Mouse (Mus musculus): Measurements from ENCODE around the gene Grwd1. TPM values are rescaled to one million over a fixed set of nuclear protein-coding genes. Genes with fewer than 3 reads are reported as not detected.

Gene Grwd1
- total RNA-seq, 2 experiments from 2014 or later: 10.0 to 11.2 TPM

GRCm38 (mm10) chr7:45783511-45784091, 47.1 kb downstream of the Grwd1 start, which contains the start of gene Lmtk3:
Gene Lmtk3 (plus strand): TSS chr7:45783738.
- no peak for DNase-seq (ENCODE audit: low spot score)

GRCm38 (mm10) chr7:45782271-45782670, 48.5 kb downstream of the Grwd1 start:
- intact Hi-C loops (cut with DNase I): no loop called here
- no peak for DNase-seq (ENCODE audit: low spot score)

More at GRCm38 (mm10) chr7:45783511-45784091, 47.1 kb downstream of the Grwd1 start, which contains the start of gene Lmtk3:
- intact Hi-C loops (cut with DNase I): no loop called here

GRCm38 (mm10) chr7:45779081-45779641, 51.6 kb downstream of the Grwd1 start:
- DNase-seq (ENCODE audit: low spot score): no peak
- intact Hi-C loops (cut with DNase I): no loop called here

- intact Hi-C loops (cut with DNase I): no loop called here
- DNase-seq (ENCODE audit: low spot score): no peak
Observed at GRCm38 (mm10) chr7:45775237-45775636, 55.5 kb downstream of the Grwd1 start.

Other genes starting within 250 kb of the Grwd1 start
- gene Fgf21, start 215.5 kb downstream of the Grwd1 start, total RNA-seq (2021): not detected
- gene Fut1, start 213.7 kb downstream of the Grwd1 start, total RNA-seq (2021): not detected
- gene Izumo1, start 209.1 kb downstream of the Grwd1 start, total RNA-seq (2021): under 1 TPM; 0.21 to 0.39 TPM
- gene Rasip1, start 203.5 kb downstream of the Grwd1 start, total RNA-seq (2021): 10 to 100 TPM; 26.3 to 33.6 TPM
- 1 to 10 TPM; 6.0 to 8.4 TPM for gene Mamstr, start 191.0 kb downstream of the Grwd1 start, total RNA-seq (2021)
- under 1 TPM; 0.47 to 0.78 TPM for gene Fut2, start 164.6 kb downstream of the Grwd1 start, total RNA-seq (2021)
- under 1 TPM; 0.14 to 0.29 TPM for gene Ntn5, start 146.9 kb downstream of the Grwd1 start, total RNA-seq (2021)
- under 1 TPM in 1 of 2 experiments, not detected in 1; 0.16 TPM for gene Sec1, start 136.5 kb downstream of the Grwd1 start, total RNA-seq (2021)
- gene Car11, start 131.1 kb downstream of the Grwd1 start, total RNA-seq (2021): 1 to 10 TPM; 2.5 to 3.8 TPM
- 100 to 1,000 TPM in 1 of 2 experiments, 10 to 100 TPM in 1; 13.6 to 153 TPM for gene Dbp, start 125.9 kb downstream of the Grwd1 start, total RNA-seq (2021)
- gene Rpl18, start 115.5 kb downstream of the Grwd1 start, total RNA-seq (2021): 100 to 1,000 TPM; 507 to 553 TPM
- gene Sphk2, start 112.9 kb downstream of the Grwd1 start, total RNA-seq (2021): 10 to 100 TPM; 15.8 to 16.7 TPM
- under 1 TPM; 0.20 to 0.34 TPM for gene Fam83e, start 109.7 kb downstream of the Grwd1 start, total RNA-seq (2021)
- gene Spaca4, start 105.1 kb downstream of the Grwd1 start, total RNA-seq (2021): not detected
- gene Lmtk3, start 47.2 kb downstream of the Grwd1 start, total RNA-seq (2021): under 1 TPM in 1 of 2 experiments, not detected in 1; 0.14 TPM
- gene Sult2b1, start 46.3 kb downstream of the Grwd1 start, total RNA-seq (2021): not detected
- 10 to 100 TPM; 63.2 to 65.5 TPM for gene Cyth2, start 16.4 kb downstream of the Grwd1 start, total RNA-seq (2021)
- under 1 TPM; 0.55 to 0.70 TPM for gene Kcnj14, start 6.2 kb downstream of the Grwd1 start, total RNA-seq (2021)
- gene Kdelr1, start 41.8 kb upstream of the Grwd1 start, total RNA-seq (2021): 100 to 1,000 TPM in 1 of 2 experiments, 10 to 100 TPM in 1; 97.5 to 114 TPM
- gene Grin2d, start 47.4 kb upstream of the Grwd1 start, total RNA-seq (2021): under 1 TPM; 0.36 to 0.49 TPM
- gene Syngr4, start 65.8 kb upstream of the Grwd1 start, total RNA-seq (2021): not detected
- gene Tmem143, start 66.0 kb upstream of the Grwd1 start, total RNA-seq (2021): 100 to 1,000 TPM; 102 to 105 TPM
- gene Emp3, start 90.5 kb upstream of the Grwd1 start, total RNA-seq (2021): 10 to 100 TPM; 20.9 to 28.7 TPM
- gene Ccdc114, start 93.1 kb upstream of the Grwd1 start, total RNA-seq (2021): under 1 TPM; 0.68 to 0.75 TPM
- gene Abcc6, start 199.4 kb upstream of the Grwd1 start, total RNA-seq (2021): not detected
- gene Nomo1, start 202.8 kb upstream of the Grwd1 start, total RNA-seq (2021): 10 to 100 TPM; 77.4 to 78.0 TPM